Mouse (Mus musculus): ENCODE data around the gene Ttc33.

DNA sequence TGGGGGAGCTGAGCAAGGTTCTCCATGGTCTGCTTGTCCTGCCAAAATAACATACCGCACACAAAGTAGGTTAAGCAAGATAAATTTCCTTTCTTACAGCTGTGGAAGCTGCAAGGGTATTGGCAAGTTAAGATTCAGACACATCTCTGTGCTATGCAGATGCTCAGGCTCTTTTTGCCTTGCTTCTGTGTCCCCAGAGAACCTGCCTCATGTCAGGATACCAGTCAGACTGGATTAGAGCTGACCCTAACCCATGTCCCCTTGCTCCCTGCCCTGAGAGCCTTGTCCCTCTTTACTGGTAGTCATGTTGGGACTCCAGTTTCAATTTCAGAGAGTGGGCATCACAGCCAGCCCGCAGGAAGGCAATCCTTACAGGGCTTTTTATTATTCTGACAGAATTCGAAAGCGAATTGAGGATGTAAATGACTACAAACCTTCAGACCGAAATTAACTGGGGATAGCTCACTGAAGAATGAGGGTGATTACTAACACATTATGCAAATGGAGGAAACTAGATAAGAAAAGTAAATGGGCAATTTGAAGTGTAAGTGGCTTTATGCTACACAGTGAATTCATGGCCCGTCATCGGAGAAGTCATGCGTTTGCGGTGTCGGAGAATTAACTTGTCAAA is 77.7 kb downstream of the Ttc33 start:
- TF ChIP-seq CTCF (IDR thresholded peaks at IDR 0.05; ENCODE audit: borderline replicate concordance, insufficient read depth, low read depth, low read length) (no peak), POLR2A (IDR thresholded peaks at IDR 0.05; ENCODE audit: borderline replicate concordance, insufficient read depth, low read length) (no peak)
